Mouse (Mus musculus) liver, postnatal 0 days (tissue): ENCODE data around the gene Gpr55. TPM values are rescaled to one million over a fixed set of nuclear protein-coding genes. Genes with fewer than 3 reads are reported as not detected.
A peak's percentile ranks its signal among the peaks of the same experiment; 100 is the strongest.

Experiments
- ATAC-seq: fragments of 200-750 bp; cut with Nextera tagmentation; 2 replicates; pipeline ENCODE4 v1.8.0; 2017; ENCODE audit warnings: mild to moderate bottlenecking, moderate library complexity
- DNase-seq: peaks from one replicate; pipeline ENCODE4 v3.0.0-alpha.2; 2016
- H3K27ac ChIP-seq: fragments of 300-500 bp; sonication (generic); 2 replicates; pipeline ENCODE4 v1.5.1; 2014; ENCODE audit warnings: antibody characterized with exemption, moderate library complexity, mild to moderate bottlenecking, low read depth
- H3K27me3 ChIP-seq: fragments of 300-500 bp; sonication (generic); 2 replicates; pipeline ENCODE4 v1.6.1; 2014; ENCODE audit warnings: low read length, control low read depth, mixed read lengths; ENCODE audit not compliant: insufficient read depth
- H3K36me3 ChIP-seq: fragments of 300-500 bp; sonication (generic); replicated peaks from 2 replicates; pipeline ENCODE4 v1.6.1; 2014; ENCODE audit warnings: mild to moderate bottlenecking, control low read depth, low read length, moderate library complexity, mixed read lengths; ENCODE audit not compliant: insufficient read depth
- H3K4me1 ChIP-seq: fragments of 300-500 bp; sonication (generic); 2 replicates; pipeline ENCODE4 v1.6.1; 2014; ENCODE audit warnings: antibody characterized with exemption, mild to moderate bottlenecking, control low read depth; ENCODE audit not compliant: insufficient read depth
- H3K4me2 ChIP-seq: fragments of 300-500 bp; sonication (generic); 2 replicates; pipeline ENCODE4 v1.6.1; 2014; ENCODE audit warnings: low read depth, mild to moderate bottlenecking, low read length, moderate library complexity, mixed read lengths
- H3K4me3 ChIP-seq: fragments of 300-500 bp; sonication (generic); 2 replicates; pipeline ENCODE4 v1.5.1; 2014; ENCODE audit warnings: low read depth, low read length
- H3K9ac ChIP-seq: fragments of 300-500 bp; sonication (generic); replicated peaks from 2 replicates; pipeline ENCODE4 v1.6.1; 2014; ENCODE audit warnings: mild to moderate bottlenecking, moderate library complexity
- H3K9me3 ChIP-seq: fragments of 300-500 bp; sonication (generic); 2 replicates; pipeline ENCODE4 v1.6.1; 2016; ENCODE audit warnings: mild to moderate bottlenecking, control low read depth, low read length, mixed read lengths
- CTCF ChIP-seq: sonication (generic); IDR thresholded peaks from 2 replicates; pipeline ENCODE4 v1.5.1; 2016; ENCODE audit warnings: antibody characterized with exemption, low read depth
- EP300 ChIP-seq: IDR thresholded peaks from 2 replicates; pipeline ENCODE4 v1.6.1; 2016; ENCODE audit warnings: antibody characterized with exemption, low read depth, mild to moderate bottlenecking
- WGBS: fragments of 180-500 bp; shearing (Covaris S2); extraction: QIAGEN DNeasy Blood & Tissue Kit; methylation state at CpG from one replicate; pipeline ENCODE4 v1.1.7; 2014; ENCODE audit not compliant: insufficient replicate concordance; 5-methylcytosine and 5-hydroxymethylcytosine counted together
- polyA plus RNA-seq: library from polyadenylated mRNA; unstranded; fragments of >200 nt; fragmentation: Nextera tagmentation; extraction: Ambion mirVana; gene quantifications from 2 replicates; pipeline ENCODE4 v1.2.1, GENCODE M21; 2015

Gpr55 gene
- polyA plus RNA-seq, 1 experiment from 2014 or later, result 0.20 TPM

GRCm38 (mm10) chr1:85896110-85896509 lies 64.7 kb downstream of the Gpr55 start:
- H3K27me3 ChIP-seq, result no peaks in the 10 kb centered on the region
- TF ChIP-seq CTCF (no peak), EP300 (no peak)
- peak overlapping the region; percentile 62 for H3K27ac ChIP-seq
- H3K9ac ChIP-seq, result no peak overlapping the region
- H3K9me3 ChIP-seq, result no peaks in the 10 kb centered on the region
- H3K36me3 ChIP-seq, result no peaks in the 10 kb centered on the region
- DNase-seq (no peak), ATAC-seq (no peak)
- peak overlapping the region; percentile 96 for H3K4me2 ChIP-seq
- H3K4me3 ChIP-seq, result no peak overlapping the region
- peaks cover 53% of the 10 kb centered on the region for H3K4me1 ChIP-seq
- WGBS, result 67% methylated on average over 5 of the region's 5 CpGs

DNA sequence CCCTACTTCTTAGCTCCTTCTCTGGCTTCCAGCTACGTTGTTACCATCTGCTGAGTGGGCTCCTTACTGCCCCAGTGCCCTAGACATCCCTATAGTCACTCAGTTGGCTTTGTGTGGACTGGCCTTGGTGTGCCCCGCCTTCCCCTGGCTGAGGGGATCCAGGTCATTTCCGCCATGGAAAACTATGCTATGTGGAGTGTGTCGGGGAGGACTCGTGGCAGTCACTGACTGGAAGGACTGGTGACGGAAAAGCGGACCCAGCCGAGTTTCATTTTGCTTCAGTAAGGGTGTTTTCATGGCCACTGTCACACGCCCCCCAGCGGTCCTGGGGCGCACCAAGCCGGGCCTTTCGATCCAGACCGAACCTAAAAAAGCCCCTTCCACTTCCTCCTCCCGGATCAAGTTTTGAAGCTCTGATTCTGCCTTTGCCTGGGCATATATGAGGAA lies 65.4 kb downstream of the Gpr55 start:
- TF ChIP-seq CTCF, result peak; percentile 62
- TF ChIP-seq EP300, result no peak
- ATAC-seq, result peak; percentile 73
- no peaks in the 10 kb centered on the region for H3K9me3 ChIP-seq
- peak overlapping the region; percentile 88 for H3K4me3 ChIP-seq
- H3K4me2 ChIP-seq, result peak overlapping the region; percentile 96
- H3K4me1 ChIP-seq, result peaks cover 46% of the 10 kb centered on the region
- WGBS, result 2% methylated on average over 15 of the region's 15 CpGs
- no peaks in the 10 kb centered on the region for H3K27me3 ChIP-seq
- DNase-seq, result peak; percentile 75
- no peaks in the 10 kb centered on the region for H3K36me3 ChIP-seq
- H3K27ac ChIP-seq, result peak overlapping the region; percentile 67
- H3K9ac ChIP-seq, result peak overlapping the region; percentile 76

DNA sequence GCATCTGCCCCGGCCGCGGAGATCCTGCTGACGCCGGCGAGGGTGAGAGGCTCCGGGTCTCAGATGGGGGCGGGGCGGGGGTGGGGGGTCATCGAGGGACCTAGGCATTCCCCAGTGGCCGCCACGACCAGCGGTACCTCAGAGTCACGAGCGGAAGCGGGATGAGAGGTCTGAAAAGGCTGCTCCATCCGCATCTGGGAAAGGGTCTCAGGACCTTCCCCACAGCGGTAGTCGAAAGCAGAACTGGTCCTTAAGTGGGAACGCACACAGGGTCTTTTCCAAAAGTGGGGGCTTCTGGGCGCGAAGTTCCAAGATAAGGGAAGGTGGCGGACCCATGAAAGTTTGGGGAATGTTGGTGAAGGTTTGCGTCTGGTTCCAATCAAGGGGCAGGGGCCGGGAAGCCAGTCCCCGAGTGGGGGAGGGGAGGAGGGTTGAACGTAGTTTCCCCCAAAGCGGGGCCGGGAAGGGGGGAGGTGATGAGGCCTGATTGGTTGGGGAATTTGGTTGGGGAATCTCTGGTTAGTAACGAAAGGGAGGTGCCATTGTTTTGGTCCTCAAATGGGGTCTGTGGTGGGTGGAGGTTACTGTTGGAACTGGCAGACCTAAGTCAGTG lies 66.0 kb downstream of the Gpr55 start:
- peak overlapping the region; percentile 76 for H3K9ac ChIP-seq
- H3K4me3 ChIP-seq, result peak overlapping the region; percentile 88
- peak overlapping the region; percentile 67 for H3K27ac ChIP-seq
- H3K27me3 ChIP-seq, result no peaks in the 10 kb centered on the region
- no peaks in the 10 kb centered on the region for H3K9me3 ChIP-seq
- peak; percentile 31 for ATAC-seq
- H3K4me1 ChIP-seq, result peaks cover 42% of the 10 kb centered on the region
- TF ChIP-seq CTCF (no peak), EP300 (no peak)
- WGBS, result under 1% methylated on average over 28 of the region's 30 CpGs
- H3K4me2 ChIP-seq, result peak overlapping the region; percentile 96
- DNase-seq, result peak; percentile 42
- no peaks in the 10 kb centered on the region for H3K36me3 ChIP-seq

- DNase-seq (peak; percentile 87), ATAC-seq (peak; percentile 69)
- H3K9ac ChIP-seq, result peak within 1 kb of the TSS; percentile 76
- peak within 1 kb of the TSS; percentile 67 for H3K27ac ChIP-seq
- H3K27me3 ChIP-seq, result no peaks in the 10 kb centered on the region
- peaks cover 38% of the 10 kb centered on the region for H3K4me1 ChIP-seq
- 2% methylated on average over 34 of the region's 35 CpGs for WGBS
- no peaks in the 10 kb centered on the region for H3K9me3 ChIP-seq
- H3K4me2 ChIP-seq, result peak within 1 kb of the TSS; percentile 96
- TF ChIP-seq EP300, result no peak
- TF ChIP-seq CTCF, result no peak
- H3K4me3 ChIP-seq, result peak within 1 kb of the TSS; percentile 88
- H3K36me3 ChIP-seq, result no peaks in the 10 kb centered on the region
These were observed 66.5 kb downstream of the Gpr55 start, which contains the start of gene Itm2c for GRCm38 (mm10) chr1:85894231-85894747. Itm2c (plus strand) TSS chr1:85894281.

Other genes starting within 250 kb of the Gpr55 start
- gene A630001G21Rik, start 182.4 kb downstream of the Gpr55 start, polyA plus RNA-seq, result 3.6 and 3.8 TPM in 2 replicates
- gene Cab39, start 167.6 kb downstream of the Gpr55 start, polyA plus RNA-seq, result 13.9 and 14.8 TPM in 2 replicates
- gene Itm2c, start 66.7 kb downstream of the Gpr55 start, polyA plus RNA-seq, result 52.1 and 56.7 TPM in 2 replicates
- gene 4933407L21Rik, start 32.5 kb downstream of the Gpr55 start, polyA plus RNA-seq, result 0.11 TPM in 1 of 2 replicates, not detected in the other
- gene Spata3, start 55.8 kb upstream of the Gpr55 start, polyA plus RNA-seq, result 0.09 TPM in 2 replicates
- gene 2810459M11Rik, start 84.9 kb upstream of the Gpr55 start, polyA plus RNA-seq, result 30.8 and 38.3 TPM in 2 replicates
- 60.0 and 68.1 TPM in 2 replicates for gene Psmd1, start 103.4 kb upstream of the Gpr55 start, polyA plus RNA-seq
- not detected in 2 replicates for gene Htr2b, start 151.0 kb upstream of the Gpr55 start, polyA plus RNA-seq
- not detected in 2 replicates for gene Gm21972, start 172.6 kb upstream of the Gpr55 start, polyA plus RNA-seq
- gene Armc9, start 193.8 kb upstream of the Gpr55 start, polyA plus RNA-seq, result 4.7 and 5.0 TPM in 2 replicates